Mouse (Mus musculus): ENCODE measurements at regions not wholly inside any gene's neighbourhood (a gene's known extent, or its start where the extent isn't known, plus 50 kb on each side); places are given as distances from the start of the nearest gene placed in this dataset.
"Not testable (repeated sequence)": the region's sequence is repeated elsewhere in the genome, so short reads cannot be mapped to it uniquely, and the experiment has no call there.

DNA sequence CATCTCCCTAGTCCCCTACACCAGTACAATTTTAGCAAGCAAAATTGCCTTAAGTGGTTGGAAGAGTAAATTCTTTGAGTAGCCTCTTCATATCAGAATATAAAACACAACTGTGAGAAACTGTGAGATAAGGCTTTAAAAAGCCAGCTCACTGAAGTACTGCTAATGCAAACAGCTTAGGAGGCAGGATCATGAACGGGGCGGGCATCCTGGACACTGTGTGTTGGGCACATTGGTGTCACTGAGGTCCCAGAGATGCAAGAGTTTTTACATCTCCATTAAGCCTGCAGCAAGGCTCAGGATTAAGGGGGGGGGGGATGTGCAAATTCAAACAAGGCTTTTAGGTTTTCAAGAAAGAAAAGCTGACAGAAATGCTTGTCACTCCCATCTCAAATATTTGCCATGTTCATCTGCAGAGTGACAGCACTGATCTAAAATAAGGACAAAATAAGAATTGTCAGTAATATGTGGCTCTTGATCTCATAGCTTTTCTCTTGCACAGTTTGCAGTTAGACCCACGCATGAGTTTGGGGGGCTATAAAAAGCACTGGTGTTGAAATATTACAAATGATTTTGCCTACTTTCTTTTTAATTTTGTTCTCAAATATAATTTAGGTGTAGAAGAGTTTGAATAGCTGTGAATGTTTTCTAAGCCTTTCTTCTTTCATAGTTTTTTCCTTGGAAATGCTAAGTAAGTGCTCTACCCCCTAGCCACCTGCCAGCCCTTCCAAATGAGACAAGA is 156.2 kb downstream of the Enc1 start:
- no peak for DNase-seq (ENCODE audit: low spot score in 2 of 2)

DNA sequence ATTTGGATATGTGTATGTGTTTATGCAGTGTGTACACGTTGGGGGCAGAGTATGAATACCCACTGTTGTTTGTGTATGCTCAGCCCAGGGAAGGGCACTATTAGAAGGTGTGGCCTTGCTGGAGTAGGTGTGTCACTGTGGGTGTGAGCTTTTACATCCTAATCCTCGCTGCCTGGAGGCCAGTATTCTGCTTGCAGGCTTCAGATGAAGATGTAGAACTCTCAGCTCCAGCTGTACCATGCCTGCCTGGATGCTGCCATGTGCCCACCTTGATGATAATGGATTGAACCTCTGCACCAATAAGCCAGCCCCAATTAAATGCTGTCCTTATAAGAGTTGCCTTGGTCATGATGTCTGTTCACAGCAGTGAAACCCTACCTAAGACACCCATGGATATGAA is 155.4 kb downstream of the Enc1 start:
- not testable (repeated sequence) for DNase-seq (ENCODE audit: low spot score in 2 of 2)

DNA sequence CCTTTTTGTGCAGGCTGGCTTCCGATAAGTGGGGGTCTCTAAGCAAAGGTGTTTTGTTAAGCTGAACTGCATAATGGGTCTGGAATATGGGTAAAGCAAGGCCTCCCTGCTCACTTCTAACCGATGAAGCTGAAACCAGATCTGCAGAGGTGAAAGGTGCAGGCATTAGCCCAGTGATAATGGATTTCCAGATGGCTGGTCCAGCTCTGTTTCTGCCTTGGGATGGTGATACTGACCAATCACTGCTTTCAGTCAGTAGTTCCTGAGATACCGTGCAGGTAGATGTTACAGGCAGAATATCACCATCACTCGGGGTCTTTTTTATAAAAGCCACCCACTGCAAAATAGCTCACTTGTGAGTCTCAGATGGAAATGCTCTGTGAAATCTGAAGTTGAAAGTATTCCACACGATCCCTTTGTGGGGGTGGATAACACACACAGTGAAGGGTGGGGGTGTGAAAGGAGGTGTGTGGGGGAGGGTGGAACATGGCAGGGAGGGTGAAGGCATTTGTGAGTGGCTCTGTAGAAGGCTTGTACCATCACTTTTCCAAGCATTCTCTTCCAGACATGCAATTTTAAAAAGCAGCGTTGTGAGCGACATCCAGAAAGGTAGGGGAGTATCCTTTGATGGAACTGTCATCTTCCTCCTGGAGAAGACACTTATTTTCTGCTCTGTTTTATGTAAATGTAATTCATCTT is 154.0 kb downstream of the Enc1 start:
- DNase-seq (ENCODE audit: low spot score in 2 of 2) = no peak

DNA sequence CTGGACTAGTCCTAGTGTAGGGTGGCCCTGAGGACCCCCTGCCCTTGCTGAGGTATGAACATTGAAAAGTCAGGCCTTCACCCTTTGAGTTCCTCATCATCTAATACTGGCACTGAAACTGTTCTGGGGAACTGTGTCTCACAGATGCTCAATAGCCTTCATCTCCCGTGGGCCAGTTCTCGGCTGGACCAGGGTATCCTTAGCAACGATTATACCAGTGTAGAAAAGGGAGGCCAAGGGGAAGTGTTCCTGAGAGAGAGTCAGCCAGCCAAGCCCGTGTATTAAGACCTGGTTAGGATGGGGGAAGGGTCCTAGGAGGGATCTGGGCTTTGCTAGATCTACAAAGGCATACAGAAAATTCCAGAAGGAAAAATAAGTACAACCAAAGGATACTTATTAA is 153.2 kb downstream of the Enc1 start:
- DNase-seq (ENCODE audit: low spot score in 2 of 2) = no peak

DNA sequence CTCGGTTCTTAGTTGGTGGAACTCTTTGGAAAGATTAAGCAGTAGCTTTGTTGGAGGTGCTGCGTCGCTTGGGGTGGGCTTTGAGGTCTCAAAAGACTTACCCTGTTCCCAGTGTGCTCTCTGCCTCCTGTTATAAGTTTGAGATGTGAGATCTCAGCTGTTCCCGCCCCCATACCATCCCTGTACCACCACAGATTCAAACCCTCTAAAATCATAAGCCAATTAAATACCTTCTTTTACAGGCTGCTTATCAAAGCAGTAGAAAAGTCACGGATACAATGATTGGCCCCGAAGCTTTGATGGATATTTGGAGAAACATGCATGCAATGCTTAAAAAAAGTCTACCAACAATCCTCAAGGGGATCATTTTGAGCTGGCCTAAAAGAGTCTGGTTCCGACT is 152.6 kb downstream of the Enc1 start:
- no peak for DNase-seq (ENCODE audit: low spot score in 2 of 2)

DNA sequence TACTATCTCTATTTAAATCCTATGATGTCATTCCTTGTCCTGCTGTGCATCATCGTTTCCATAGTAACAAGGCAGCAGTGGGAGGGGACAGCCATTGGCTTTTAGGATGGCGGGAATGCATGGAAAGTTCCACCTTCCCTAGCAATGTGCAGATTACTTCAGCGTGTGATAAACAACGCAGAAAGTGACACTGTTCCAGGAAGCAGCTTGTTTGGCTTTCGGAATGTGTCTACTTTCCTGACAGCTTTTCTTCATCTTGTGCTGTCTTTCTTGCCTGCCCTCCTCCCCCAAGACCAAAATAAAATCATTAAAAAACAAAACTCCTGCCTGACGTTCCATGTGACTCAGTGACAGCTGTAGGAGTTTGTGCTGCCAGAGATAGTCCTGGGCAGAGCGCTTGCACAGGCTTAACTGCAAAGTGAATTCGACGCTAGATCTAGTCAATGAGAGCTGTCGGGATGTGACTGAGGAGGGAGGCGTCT is 149.6 kb downstream of the Enc1 start:
- no peak for DNase-seq (ENCODE audit: low spot score in 2 of 2)

DNA sequence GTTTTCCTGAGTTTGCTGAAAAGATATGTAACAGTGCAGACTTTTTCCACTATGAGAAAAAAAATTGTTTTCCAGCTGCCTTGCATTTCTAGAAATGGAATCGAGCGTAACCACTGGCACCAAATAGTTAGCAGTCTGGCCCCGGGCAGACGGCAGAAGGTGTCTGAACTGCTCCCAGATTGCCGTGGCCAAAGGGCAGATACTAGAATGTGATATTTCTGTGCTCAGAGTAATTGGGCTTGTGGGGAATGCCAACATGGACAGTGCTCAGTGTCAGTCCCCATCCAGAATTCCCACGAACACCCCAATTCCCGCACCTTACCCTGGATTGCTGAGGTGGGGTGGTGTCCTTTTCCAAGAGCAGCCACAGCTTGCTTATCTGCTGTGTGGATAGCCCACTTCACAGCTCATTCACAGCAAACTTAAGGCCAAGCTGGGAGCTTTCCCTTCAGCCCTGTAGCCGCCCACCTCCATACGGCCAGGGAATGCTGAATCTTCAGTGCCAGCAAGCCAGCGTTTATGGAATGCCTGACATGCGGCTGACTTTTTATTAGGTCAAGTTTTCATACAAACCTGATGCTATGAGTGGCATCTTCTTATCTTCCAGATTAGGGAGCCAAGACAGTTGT is 148.1 kb downstream of the Enc1 start:
- no peak for DNase-seq (ENCODE audit: low spot score in 2 of 2)

DNA sequence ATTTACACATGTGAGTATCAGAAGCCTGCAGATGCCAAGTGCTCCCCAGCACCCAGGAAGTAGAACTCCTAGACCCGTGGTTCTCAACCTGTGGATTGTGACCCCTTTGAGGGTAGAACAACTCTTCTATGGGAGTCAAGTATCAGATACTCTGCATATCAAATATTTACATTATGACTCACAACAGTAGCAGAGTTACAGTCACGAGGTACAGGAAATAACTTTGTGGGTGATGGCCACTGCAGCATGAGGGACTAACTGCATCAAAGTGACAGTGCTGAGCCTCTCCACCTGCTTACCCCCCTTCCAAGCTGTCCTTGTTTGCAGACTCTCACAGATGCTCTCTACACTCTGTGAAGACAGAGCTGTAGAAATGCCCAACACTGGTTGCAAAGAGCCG is 145.6 kb downstream of the Enc1 start:
- no peak for DNase-seq (ENCODE audit: low spot score in 2 of 2)

DNA sequence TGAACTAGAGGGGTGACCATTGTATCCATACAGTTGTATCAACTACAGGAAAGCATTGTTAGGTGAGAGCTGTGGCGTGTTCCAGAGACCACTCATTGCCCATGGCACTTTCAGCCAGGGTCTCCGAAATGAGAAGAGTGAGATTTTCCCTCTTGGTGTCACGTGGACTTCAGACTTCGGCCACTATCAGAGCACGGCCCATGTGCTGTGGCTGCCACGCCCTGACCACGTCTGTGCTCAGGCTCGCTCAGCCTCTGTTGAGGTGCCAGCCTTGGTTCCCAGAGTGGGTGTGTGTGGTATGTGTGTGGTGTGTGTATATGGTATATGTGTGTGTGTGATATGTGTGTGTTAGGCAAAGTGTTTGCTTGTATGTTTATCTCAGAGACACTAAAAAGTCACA is 144.6 kb downstream of the Enc1 start:
- no peak for DNase-seq (ENCODE audit: low spot score in 2 of 2)

DNA sequence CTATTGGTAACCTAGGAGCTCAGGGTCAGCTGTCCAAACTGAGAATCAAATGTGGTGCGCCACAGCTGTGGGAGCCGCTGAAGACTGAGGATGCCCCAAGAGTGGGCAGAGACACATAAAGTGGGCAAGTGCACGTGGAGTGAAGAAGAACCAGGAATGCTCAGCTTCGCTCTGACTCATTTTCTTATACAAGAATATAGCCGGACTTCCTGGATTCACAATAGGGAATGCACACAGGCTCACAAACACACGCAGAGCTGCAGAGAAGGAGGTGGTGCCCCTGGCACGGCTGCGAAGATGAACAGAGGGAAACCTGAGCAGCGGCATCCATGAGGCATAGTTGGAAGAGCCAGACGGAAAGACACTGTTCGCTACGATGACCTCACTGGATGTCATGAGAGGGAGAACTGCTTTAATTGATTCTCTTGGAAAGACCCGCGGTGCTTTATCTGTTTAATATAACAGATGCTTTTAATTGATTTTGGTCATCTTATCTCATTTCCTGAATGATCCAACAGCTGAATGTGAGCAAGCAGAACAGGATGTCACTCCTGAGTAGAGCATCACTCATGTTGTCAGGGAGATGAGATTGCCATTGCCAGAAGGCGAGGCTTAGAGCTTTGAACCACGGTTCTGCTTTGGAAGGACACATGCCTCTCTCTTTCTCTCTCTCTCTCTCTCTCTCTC is 143.3 kb downstream of the Enc1 start:
- no peak for DNase-seq (ENCODE audit: low spot score in 2 of 2)

DNA sequence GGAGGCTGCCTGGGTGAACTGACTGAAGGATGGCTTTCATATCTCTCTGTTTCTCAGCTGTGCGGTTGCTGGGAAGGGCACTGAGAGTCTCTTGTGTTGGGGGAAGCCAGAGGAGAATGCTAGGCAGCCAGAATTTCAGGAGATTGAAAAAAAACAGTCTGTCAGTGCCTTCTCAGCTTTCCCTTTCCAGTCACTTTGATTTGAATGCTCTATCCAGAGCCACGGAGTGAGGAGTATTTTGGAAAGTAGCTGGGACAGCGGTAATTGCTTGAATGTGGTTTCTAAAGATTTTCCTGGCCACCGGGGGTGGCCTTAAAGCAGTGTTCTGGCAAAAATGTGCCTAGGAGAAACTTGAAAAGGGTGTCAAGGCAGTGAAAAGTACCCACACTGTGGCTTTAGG is 142.4 kb downstream of the Enc1 start:
- no peak for DNase-seq (ENCODE audit: low spot score in 2 of 2)

DNA sequence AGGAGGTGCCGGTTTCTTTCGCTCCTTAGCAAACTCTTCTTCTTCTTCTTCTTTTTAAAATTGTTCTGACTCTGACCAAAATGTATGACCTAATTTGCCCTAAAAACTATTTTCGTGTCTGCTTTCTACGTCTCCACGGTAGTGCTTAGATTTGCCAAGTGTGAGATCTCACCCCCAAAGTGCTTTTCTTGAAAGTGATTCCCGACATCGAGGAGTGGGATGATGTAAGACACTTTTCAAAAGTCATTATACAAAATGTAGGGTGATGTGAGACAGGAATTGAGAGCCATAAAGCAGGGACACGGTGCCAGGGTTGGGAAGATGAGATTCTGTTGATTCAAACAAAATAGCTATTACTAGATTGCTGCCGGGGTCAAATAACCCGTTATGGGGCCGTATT is 139.5 kb downstream of the Enc1 start:
- no peak for DNase-seq (ENCODE audit: low spot score in 2 of 2)

DNA sequence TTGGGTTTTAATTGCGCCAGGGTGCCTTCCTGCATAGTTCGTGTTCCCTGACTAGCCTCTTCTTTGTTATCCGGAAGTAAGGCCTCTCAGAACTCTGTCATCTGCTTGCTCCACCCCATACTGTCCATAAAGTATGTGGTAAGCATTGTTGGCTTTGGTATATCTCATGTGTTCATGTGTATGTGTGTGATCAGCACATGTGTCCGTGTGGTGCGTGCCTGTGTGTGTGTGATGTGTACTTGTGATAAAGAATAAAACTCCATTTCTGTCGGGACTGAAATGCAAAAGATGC is 135.3 kb downstream of the Enc1 start:
- DNase-seq (ENCODE audit: low spot score in 2 of 2) = no peak

DNA sequence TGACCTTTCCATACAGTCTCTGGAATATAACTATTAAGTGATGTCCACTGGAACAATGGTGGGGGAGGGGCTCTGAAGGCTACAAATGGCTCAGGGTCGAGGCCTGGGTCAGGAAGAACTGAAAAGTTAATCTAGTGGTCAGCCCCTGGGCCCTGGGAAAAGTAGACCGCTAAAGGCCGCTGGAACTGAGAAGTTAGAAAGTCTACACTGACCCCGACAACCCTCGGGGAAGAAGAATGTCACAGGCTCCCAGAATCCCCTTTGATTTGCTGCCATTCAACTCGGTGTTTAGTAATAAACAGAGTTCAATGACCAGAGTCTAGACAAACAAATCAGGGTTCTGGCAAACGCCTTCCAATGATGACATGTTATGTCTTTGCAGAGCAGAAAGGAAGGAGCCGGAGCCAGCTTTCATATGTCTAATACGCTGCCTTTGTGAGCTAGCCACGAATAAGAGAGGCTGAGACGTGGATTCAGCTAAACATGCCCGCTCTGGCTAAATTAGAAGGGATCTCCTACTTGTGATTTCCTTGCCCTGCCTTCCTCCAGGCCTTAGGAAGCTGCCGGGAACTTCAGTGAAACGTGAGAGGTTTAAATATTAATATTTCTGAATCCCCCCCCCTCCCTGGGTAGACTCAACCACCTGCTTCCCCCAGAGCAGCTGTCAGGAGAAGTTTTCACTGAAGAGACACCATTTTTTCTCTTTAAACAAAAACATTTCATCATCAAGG is 134.8 kb downstream of the Enc1 start:
- no peak for DNase-seq (ENCODE audit: low spot score in 2 of 2)

DNA sequence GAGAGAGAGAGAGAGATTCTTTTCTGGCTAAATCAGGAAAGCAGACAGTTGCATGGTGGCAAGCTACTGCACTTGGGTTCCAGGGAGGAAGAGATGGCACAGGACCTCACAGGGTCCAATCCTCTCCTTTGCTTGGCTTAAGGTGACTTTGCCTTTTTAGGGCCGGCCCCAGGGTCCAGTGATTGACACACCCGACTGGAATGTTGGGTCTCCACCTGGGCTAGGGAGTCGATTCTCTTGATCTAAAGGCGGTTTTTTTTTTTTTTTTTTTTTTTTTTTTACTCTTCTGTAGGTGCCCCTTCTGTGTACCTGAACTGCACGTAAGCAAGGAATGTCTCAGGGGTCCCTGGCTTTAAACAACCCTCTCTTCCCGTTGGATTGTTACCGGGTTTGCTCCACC is 131.4 kb downstream of the Enc1 start:
- DNase-seq (ENCODE audit: low spot score in 2 of 2) = no peak

DNA sequence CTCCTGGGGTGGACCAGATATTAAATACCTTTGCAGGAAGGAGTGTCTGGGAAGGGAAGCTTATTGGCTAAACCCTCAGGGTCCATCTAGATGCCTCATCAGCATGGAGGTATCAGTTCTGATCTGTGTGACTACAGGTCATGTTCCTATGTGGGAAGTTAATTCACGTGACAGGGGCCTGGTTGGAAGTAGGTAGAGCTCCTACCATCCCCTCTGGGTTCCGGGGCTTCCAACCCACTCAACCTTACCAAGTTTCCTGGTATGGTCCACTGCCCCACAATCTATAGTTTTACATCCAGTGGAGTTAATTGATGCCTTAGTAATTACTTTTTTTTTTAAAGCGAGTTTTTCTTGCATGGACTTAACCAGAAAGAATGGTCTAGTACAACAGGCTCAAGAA is 130.3 kb downstream of the Enc1 start:
- DNase-seq (ENCODE audit: low spot score in 2 of 2) = no peak

DNA sequence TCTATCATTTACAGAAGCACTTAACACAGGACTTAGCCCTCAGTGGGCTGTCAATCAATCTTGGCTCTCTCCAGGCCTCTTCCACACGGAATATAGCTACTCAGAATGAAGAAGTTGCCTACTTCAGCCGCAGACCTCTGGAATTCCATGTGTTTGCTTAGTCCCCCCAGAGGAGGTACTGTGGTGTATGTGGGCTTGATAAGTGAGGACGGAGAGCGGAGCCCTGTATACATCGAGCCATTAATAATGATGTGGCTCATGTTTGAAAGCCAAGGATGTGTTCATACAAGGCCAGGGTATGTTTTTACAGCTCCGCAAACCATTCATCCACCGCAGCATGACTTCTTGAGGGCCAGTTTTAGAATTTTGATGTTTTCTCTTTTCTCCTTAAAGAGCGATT is 125.8 kb downstream of the Enc1 start:
- no peak for DNase-seq (ENCODE audit: low spot score in 2 of 2)

DNA sequence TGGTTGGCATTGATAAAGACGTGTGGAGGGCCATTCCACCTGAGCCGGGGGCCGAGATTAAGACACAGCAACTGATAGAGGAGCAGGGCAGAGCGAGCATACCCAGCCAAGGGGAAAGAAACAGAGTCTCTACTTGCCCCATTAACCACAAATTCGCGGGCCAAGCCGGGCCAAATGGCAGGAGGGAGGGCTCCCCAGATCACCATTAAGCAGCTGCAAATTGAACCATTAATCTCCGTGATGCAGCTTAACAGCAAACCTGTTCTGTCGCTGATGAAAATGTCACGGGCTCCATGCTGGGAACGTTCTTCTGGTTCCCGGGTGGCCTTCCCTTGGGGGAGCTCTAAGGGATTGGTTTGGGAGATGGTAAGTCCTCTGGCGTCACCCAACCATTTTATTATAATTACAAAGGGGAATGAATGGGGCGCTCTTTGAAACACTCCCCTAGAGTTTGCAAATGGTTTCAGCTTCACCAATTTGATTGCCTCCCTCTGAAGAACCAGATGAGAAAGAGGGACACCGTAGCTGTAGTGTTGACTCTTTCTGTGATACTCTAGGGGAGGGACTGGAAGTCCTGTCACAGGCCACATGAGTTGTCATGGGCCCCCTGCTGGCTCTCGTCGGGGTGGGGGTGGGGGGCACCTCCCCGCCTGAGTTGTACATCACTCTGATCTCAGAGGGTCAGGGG is 124.8 kb downstream of the Enc1 start:
- DNase-seq (ENCODE audit: low spot score in 2 of 2) = no peak

DNA sequence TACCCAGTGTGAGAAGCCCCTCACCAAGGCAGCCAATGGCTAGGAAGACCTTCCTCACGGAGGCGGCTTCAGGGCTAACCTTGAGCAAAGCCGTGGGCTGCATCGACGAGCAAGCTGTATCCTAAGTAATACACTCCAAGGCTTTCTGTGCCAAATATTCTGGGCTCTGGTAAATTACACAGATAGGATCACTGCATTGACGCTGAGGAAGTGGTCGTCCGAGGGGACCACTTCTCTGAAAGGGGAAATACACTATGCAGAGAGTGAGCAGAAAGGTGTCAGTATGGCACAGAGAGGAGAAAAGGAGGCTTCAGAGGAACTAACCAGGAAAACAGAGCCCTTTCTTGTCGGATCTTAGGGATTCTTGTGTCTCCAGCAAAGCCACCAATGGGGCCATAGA is 124.1 kb downstream of the Enc1 start:
- DNase-seq (ENCODE audit: low spot score in 2 of 2) = no peak

DNA sequence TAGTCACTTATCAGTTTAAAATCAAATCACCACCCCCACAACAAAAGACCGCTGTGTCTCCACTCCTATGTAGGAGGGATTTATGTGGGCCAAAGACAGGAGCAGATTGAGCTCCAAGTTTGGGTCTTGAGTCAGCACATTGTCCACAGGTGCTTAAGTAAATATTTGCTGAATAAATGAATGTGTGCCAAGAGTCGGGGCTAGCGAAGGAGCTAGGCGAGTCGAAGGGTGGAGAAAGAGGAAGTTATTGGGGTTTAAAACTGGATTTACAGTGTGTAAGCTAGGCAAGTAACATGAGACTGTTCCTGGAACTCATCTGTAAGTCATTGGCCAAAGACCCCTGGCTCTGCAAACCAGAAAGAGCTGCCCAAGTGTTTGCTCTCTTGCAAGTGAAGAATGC is 122.9 kb downstream of the Enc1 start:
- no peak for DNase-seq (ENCODE audit: low spot score in 2 of 2)

DNA sequence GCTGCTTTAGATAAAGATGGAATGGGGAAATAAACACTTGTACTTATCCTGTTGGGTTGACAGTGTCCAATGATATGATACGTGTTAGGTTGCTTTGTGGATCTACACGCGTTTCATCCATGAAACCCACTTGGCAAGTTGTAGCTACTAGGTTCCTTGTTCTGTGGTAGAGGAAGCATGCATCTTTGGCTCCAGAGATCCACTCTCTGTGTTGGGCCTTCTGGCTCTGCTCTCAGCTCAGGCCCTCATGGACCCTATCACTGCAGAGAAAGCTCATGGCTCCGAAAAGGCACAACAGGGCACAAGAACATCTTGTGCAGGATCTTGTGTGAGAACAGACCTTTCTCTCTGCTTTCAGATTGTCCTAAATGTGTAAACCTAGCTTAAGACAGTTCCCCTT is 122.3 kb downstream of the Enc1 start:
- DNase-seq (ENCODE audit: low spot score in 2 of 2) = no peak

All from thymus, postnatal 10 days (tissue).